Mouse (Mus musculus): ENCODE results near the gene Olfr424. TPM values are rescaled to one million over a fixed set of nuclear protein-coding genes. Genes with fewer than 3 reads are reported as not detected.

Olfr424 gene
- polyA plus RNA-seq, 1 experiment from 2014 or later = not detected

DNA sequence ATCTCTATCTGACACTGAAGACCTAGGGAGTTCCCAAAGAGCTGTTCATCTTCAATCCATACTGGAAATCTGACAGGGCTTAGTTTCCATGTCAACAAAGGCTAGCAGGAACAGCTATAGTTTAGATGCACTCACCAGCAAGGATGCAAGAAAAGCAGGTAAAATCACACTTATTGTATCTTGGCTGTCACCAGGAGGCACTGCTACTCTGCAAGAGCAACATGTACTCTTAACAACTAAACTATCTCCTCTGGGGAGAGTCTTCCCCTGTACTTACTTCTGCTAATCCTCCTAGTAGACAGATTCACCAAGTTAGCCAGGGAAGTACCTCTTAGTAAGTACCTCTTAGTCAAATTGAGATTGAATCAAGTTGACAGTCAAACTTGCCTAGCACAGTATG lies 37.7 kb downstream of the Olfr424 start:
- H3K9ac ChIP-seq = no peak overlapping the region
- no peak for ATAC-seq (ENCODE audit: insufficient number of reproducible peaks, low FRiP score, low TSS enrichment, low read depth)
- no peaks in the 10 kb centered on the region for H3K4me1 ChIP-seq
- H3K4me2 ChIP-seq = no peak overlapping the region
- H3K27me3 ChIP-seq = no peaks in the 10 kb centered on the region
- H3K36me3 ChIP-seq = no peaks in the 10 kb centered on the region
- H3K27ac ChIP-seq = no peak overlapping the region
- H3K9me3 ChIP-seq = no peaks in the 10 kb centered on the region
- no peak overlapping the region for H3K4me3 ChIP-seq

GRCm38 (mm10) chr1:174170706-174171501 lies 39.6 kb downstream of the Olfr424 start:
- Histone ChIP-seq H3K27me3 (no peaks in the 10 kb centered on the region), H3K4me1 (no peaks in the 10 kb centered on the region), H3K9me3 (no peaks in the 10 kb centered on the region), H3K27ac (no peak overlapping the region), H3K4me2 (no peak overlapping the region), H3K36me3 (no peaks in the 10 kb centered on the region), H3K9ac (no peak overlapping the region), H3K4me3 (no peak overlapping the region)
- ATAC-seq (ENCODE audit: insufficient number of reproducible peaks, low FRiP score, low TSS enrichment, low read depth) = no peak
- WGBS = 77% methylated on average over 5 of the region's 5 CpGs

GRCm38 (mm10) chr1:174171537-174171936 lies 40.2 kb downstream of the Olfr424 start:
- 38% methylated on average over 2 of the region's 2 CpGs for WGBS
- no peak overlapping the region for H3K4me3 ChIP-seq
- no peaks in the 10 kb centered on the region for H3K4me1 ChIP-seq
- no peaks in the 10 kb centered on the region for H3K27me3 ChIP-seq
- ATAC-seq (ENCODE audit: insufficient number of reproducible peaks, low FRiP score, low TSS enrichment, low read depth) = no peak
- no peak overlapping the region for H3K9ac ChIP-seq
- no peak overlapping the region for H3K27ac ChIP-seq
- H3K4me2 ChIP-seq = no peak overlapping the region
- no peaks in the 10 kb centered on the region for H3K36me3 ChIP-seq
- H3K9me3 ChIP-seq = no peaks in the 10 kb centered on the region

DNA sequence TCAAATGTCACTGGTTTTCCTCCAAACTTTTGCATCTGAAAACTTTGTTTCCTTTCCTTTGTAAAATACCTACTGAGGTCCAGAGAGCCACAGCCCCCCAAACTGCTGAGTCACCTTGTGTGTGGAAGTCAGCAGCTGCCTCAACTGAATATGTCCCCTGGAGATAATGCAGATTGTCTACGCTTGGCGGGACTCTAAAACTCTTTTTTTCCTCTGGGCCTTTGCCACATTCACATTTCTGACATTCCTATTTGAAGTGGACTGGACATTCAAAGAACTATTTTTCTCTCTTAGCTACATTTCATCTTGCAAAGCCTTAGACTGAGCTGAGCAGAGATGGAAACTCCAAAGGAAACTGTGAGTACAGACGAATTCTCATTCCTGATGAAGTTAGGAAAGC lies 41.3 kb downstream of the Olfr424 start, which contains the start of gene Spta1:
Gene Spta1 (plus strand): TSS at position 172 of the 400 bp plus-strand sequence.
- no peak within 1 kb of the TSS for H3K27ac ChIP-seq
- no peak within 1 kb of the TSS for H3K4me3 ChIP-seq
- H3K4me1 ChIP-seq = no peaks in the 10 kb centered on the region
- H3K36me3 ChIP-seq = no peaks in the 10 kb centered on the region
- WGBS = 44% methylated on average over 3 of the region's 3 CpGs
- H3K27me3 ChIP-seq = no peaks in the 10 kb centered on the region
- no peak for ATAC-seq (ENCODE audit: insufficient number of reproducible peaks, low FRiP score, low TSS enrichment, low read depth)
- H3K4me2 ChIP-seq = no peak within 1 kb of the TSS
- no peaks in the 10 kb centered on the region for H3K9me3 ChIP-seq
- no peak within 1 kb of the TSS for H3K9ac ChIP-seq

Other genes starting within 250 kb of the Olfr424 start
- 1.4 and 2.0 TPM in 2 replicates for gene Ifi211, start 218.5 kb upstream of the Olfr424 start, polyA plus RNA-seq (2015; fragmentation: Nextera tagmentation; extraction: Ambion mirVana)
- gene Mndal, start 189.0 kb upstream of the Olfr424 start, polyA plus RNA-seq (2015; fragmentation: Nextera tagmentation; extraction: Ambion mirVana) = 2.4 and 3.1 TPM in 2 replicates
- gene Ifi203, start 188.8 kb upstream of the Olfr424 start, polyA plus RNA-seq (2015; fragmentation: Nextera tagmentation; extraction: Ambion mirVana) = 0.82 and 1.2 TPM in 2 replicates
- 3.0 and 4.4 TPM in 2 replicates for gene Ifi202b, start 148.8 kb upstream of the Olfr424 start, polyA plus RNA-seq (2015; fragmentation: Nextera tagmentation; extraction: Ambion mirVana)
- 0.52 and 0.55 TPM in 2 replicates for gene Ifi205, start 99.7 kb upstream of the Olfr424 start, polyA plus RNA-seq (2015; fragmentation: Nextera tagmentation; extraction: Ambion mirVana)
- gene Olfr433, start 90.8 kb upstream of the Olfr424 start, polyA plus RNA-seq (2015; fragmentation: Nextera tagmentation; extraction: Ambion mirVana) = 0.14 TPM in 1 of 2 replicates, not detected in the other
- gene Olfr432, start 82.3 kb upstream of the Olfr424 start, polyA plus RNA-seq (2015; fragmentation: Nextera tagmentation; extraction: Ambion mirVana) = not detected in 2 replicates
- not detected in 2 replicates for gene Olfr430, start 64.9 kb upstream of the Olfr424 start, polyA plus RNA-seq (2015; fragmentation: Nextera tagmentation; extraction: Ambion mirVana)
- gene Olfr429, start 47.2 kb upstream of the Olfr424 start, polyA plus RNA-seq (2015; fragmentation: Nextera tagmentation; extraction: Ambion mirVana) = not detected in 2 replicates
- gene Olfr427, start 34.6 kb upstream of the Olfr424 start, polyA plus RNA-seq (2015; fragmentation: Nextera tagmentation; extraction: Ambion mirVana) = not detected in 2 replicates
- gene Olfr231, start 10.4 kb upstream of the Olfr424 start, polyA plus RNA-seq (2015; fragmentation: Nextera tagmentation; extraction: Ambion mirVana) = not detected in 2 replicates
- gene Olfr420, start 24.1 kb downstream of the Olfr424 start, polyA plus RNA-seq (2015; fragmentation: Nextera tagmentation; extraction: Ambion mirVana) = not detected in 2 replicates
- 0.20 and 0.38 TPM in 2 replicates for gene Spta1, start 41.3 kb downstream of the Olfr424 start, polyA plus RNA-seq (2015; fragmentation: Nextera tagmentation; extraction: Ambion mirVana)
- not detected in 2 replicates for gene Olfr419, start 120.5 kb downstream of the Olfr424 start, polyA plus RNA-seq (2015; fragmentation: Nextera tagmentation; extraction: Ambion mirVana)
- not detected in 2 replicates for gene Mptx1, start 199.0 kb downstream of the Olfr424 start, polyA plus RNA-seq (2015; fragmentation: Nextera tagmentation; extraction: Ambion mirVana)
- gene Olfr417, start 233.6 kb downstream of the Olfr424 start, polyA plus RNA-seq (2015; fragmentation: Nextera tagmentation; extraction: Ambion mirVana) = not detected in 2 replicates

All from limb, embryonic 15.5 days (tissue).